Mouse (Mus musculus) liver, postnatal 0 days (tissue): ENCODE measurements around the gene Insl6.

ENCODE experiments used
- CTCF ChIP-seq: sonication (generic); IDR thresholded peaks from 2 replicates; pipeline ENCODE4 v1.5.1; 2016; ENCODE audit warnings: antibody characterized with exemption, low read depth
- EP300 ChIP-seq: IDR thresholded peaks from 2 replicates; pipeline ENCODE4 v1.6.1; 2016; ENCODE audit warnings: antibody characterized with exemption, low read depth, mild to moderate bottlenecking

- no peak for TF ChIP-seq CTCF
- TF ChIP-seq EP300 = no peak
Observed at GRCm38 (mm10) chr19:29325852-29326180, 660 bp upstream of the Insl6 start.
